Mouse (Mus musculus): ENCODE measurements at regions not wholly inside any gene's neighbourhood (a gene's known extent, or its start where the extent isn't known, plus 50 kb on each side); places are given as distances from the start of the nearest gene placed in this dataset.

GRCm38 (mm10) chr1:164552658-164553057, 94.5 kb upstream of the Atp1b1 start:
- H3K27ac ChIP-seq (ENCODE audit: insufficient read depth, low read length): no peak overlapping the region
- no peak for TF ChIP-seq CTCF (IDR thresholded peaks at IDR 0.05; ENCODE audit: extremely low read depth, insufficient read depth, low read length)
- no peaks in the 10 kb centered on the region for H3K4me1 ChIP-seq (ENCODE audit: control insufficient read depth, insufficient read depth, low read length)
- no peak overlapping the region for H3K4me3 ChIP-seq (ENCODE audit: insufficient read depth, low read length)

DNA sequence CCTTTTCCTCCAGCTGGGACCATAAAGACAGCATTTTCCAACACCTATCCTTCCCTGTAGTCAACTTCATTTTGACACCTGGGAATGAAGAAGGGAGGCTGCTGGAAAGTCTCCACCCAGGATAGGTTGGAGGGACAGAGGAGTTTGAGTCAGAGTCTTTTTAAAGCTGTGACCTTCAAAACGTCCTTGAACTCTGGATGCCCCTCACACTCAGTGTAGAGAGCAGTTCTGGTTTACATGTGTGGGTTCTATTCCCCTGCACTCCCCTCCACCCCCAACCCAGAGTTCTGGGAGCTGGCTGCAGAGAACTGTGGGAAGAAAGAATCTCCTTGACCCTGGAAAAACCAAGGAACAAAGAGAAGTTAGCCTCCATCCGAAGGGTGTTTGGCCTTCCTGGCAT, 92.9 kb upstream of the Atp1b1 start:
- no peak for TF ChIP-seq CTCF (IDR thresholded peaks at IDR 0.05; ENCODE audit: extremely low read depth, insufficient read depth, low read length)
- TF ChIP-seq POLR2A (IDR thresholded peaks at IDR 0.05; ENCODE audit: extremely low read depth, insufficient read depth, low read length): no peak
- no peaks in the 10 kb centered on the region for H3K4me1 ChIP-seq (ENCODE audit: control insufficient read depth, insufficient read depth, low read length)
- H3K27ac ChIP-seq (ENCODE audit: insufficient read depth, low read length): no peak overlapping the region

DNA sequence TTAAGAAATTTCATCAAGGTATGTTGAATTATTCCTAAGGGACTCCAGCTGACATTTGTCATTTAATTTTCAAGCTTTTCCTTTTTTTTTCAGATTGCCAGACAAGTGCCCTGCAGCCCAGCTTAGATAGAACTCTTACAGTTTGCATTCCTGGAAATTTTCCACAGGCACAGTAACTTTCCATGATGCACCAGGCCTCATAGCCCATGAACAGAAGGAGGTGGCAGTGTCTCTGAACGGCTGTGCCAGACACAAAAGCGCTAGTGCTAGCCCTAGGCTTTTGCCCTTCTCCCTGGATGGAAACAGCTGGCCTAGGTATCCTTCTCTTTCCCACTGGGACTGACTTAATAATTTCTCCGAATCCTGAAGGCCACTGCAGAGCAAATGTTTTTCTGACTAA, 92.4 kb upstream of the Atp1b1 start:
- Histone ChIP-seq H3K4me1 (ENCODE audit: control insufficient read depth, insufficient read depth, low read length) (no peaks in the 10 kb centered on the region), H3K27ac (ENCODE audit: insufficient read depth, low read length) (no peak overlapping the region), H3K4me3 (ENCODE audit: insufficient read depth, low read length) (no peak overlapping the region)
- no peak for TF ChIP-seq POLR2A (IDR thresholded peaks at IDR 0.05; ENCODE audit: extremely low read depth, insufficient read depth, low read length)
- no peak for TF ChIP-seq CTCF (IDR thresholded peaks at IDR 0.05; ENCODE audit: extremely low read depth, insufficient read depth, low read length)

More for the DNA sequence above, 92.9 kb upstream of the Atp1b1 start:
- no peak overlapping the region for H3K4me3 ChIP-seq (ENCODE audit: insufficient read depth, low read length)

DNA sequence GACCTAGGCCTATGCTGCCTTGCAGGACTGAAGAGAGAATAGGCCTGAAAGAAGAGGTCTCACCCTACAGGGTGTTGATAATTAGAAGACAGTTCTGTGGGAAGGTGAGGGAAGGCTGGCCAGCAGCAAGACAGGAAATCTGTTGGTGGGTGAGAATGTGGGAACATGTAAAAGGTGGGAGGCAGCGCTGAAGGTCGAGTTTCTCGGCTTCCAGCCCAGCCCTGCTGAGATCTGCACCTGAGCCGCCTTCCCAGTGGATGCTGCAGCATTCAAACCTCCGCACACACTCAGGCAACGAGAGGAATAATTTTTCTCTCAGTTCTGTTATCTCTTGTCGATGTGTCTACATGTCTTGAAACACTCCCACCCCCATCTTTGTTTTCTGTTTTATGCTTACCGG, 89.9 kb upstream of the Atp1b1 start:
- no peak for TF ChIP-seq CTCF (IDR thresholded peaks at IDR 0.05; ENCODE audit: extremely low read depth, insufficient read depth, low read length)
- TF ChIP-seq POLR2A (IDR thresholded peaks at IDR 0.05; ENCODE audit: extremely low read depth, insufficient read depth, low read length): no peak
- no peak overlapping the region for H3K4me3 ChIP-seq (ENCODE audit: insufficient read depth, low read length)
- H3K27ac ChIP-seq (ENCODE audit: insufficient read depth, low read length): no peak overlapping the region

DNA sequence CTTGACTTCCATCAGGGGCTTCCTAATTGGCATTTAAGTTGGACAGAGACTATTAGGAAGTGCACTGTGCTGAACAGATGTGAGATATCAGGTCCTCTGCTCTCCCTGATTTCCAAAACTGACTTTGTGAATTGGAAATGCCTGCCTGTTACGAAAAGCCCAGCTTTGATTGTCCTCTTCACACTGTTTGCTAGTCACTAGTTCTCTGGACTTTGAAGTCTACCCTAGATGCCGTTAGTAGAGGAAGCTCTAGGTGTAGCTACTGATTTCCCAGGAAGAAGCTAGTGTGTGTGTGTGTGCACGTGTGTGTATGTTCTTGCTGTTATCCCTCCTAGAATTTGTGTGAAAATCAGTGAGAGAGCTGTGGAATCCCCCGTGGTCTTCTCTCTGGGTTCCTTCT, 87.7 kb upstream of the Atp1b1 start:
- peaks cover 4% of the 10 kb centered on the region for H3K4me1 ChIP-seq (ENCODE audit: control insufficient read depth, insufficient read depth, low read length)
- TF ChIP-seq CTCF (IDR thresholded peaks at IDR 0.05; ENCODE audit: extremely low read depth, insufficient read depth, low read length): no peak
- no peak for TF ChIP-seq POLR2A (IDR thresholded peaks at IDR 0.05; ENCODE audit: extremely low read depth, insufficient read depth, low read length)
- no peak overlapping the region for H3K27ac ChIP-seq (ENCODE audit: insufficient read depth, low read length)
- no peak overlapping the region for H3K4me3 ChIP-seq (ENCODE audit: insufficient read depth, low read length)

More for the DNA sequence above, 89.9 kb upstream of the Atp1b1 start:
- H3K4me1 ChIP-seq (ENCODE audit: control insufficient read depth, insufficient read depth, low read length): peaks cover 4% of the 10 kb centered on the region

DNA sequence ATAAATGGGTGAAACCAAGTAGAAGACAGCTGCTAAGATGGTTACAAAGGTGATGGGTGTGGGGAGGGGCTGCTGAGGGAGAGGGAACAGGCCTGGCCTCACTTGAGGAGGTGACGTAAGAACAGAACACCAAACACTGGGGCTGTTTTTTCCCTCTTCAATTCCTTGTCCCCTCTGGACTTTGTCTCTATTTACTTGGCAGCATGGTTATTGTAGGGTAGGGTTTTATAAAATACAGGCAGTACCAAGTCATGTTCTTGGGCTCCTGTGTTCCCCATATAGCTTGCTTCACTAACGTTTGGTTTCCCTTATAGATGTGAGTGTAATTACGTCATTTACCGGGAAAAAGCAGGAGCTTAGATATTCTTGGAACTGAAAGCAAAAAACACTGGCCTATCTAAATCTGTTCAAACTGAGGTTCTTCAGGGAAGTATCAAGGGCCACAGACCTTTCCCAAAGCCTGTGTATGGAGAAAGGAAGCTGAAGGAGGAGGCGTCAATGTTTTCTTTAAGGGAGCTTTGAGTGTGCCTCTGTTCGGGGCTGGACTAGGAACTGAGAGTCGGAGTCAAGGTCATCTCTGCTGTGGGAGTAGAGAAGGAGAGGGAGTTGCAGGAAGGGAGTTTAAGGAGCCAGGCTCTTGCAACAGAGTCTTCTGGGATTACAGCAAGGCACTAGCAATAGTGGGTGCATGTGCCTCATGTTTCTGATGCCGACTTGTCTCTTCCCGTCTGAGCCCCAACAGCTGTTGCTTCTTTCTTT, 85.1 kb upstream of the Atp1b1 start:
- Histone ChIP-seq H3K4me1 (ENCODE audit: control insufficient read depth, insufficient read depth, low read length) (peaks cover 4% of the 10 kb centered on the region), H3K4me3 (ENCODE audit: insufficient read depth, low read length) (no peak overlapping the region), H3K27ac (ENCODE audit: insufficient read depth, low read length) (no peak overlapping the region)
- TF ChIP-seq POLR2A (IDR thresholded peaks at IDR 0.05; ENCODE audit: extremely low read depth, insufficient read depth, low read length) (no peak), CTCF (IDR thresholded peaks at IDR 0.05; ENCODE audit: extremely low read depth, insufficient read depth, low read length) (no peak)

GRCm38 (mm10) chr1:164541711-164542110, 83.6 kb upstream of the Atp1b1 start:
- no peak overlapping the region for H3K4me3 ChIP-seq (ENCODE audit: insufficient read depth, low read length)
- TF ChIP-seq CTCF (IDR thresholded peaks at IDR 0.05; ENCODE audit: extremely low read depth, insufficient read depth, low read length) (no peak), POLR2A (IDR thresholded peaks at IDR 0.05; ENCODE audit: extremely low read depth, insufficient read depth, low read length) (no peak)
- no peak overlapping the region for H3K27ac ChIP-seq (ENCODE audit: insufficient read depth, low read length)
- H3K4me1 ChIP-seq (ENCODE audit: control insufficient read depth, insufficient read depth, low read length): peaks cover 4% of the 10 kb centered on the region

DNA sequence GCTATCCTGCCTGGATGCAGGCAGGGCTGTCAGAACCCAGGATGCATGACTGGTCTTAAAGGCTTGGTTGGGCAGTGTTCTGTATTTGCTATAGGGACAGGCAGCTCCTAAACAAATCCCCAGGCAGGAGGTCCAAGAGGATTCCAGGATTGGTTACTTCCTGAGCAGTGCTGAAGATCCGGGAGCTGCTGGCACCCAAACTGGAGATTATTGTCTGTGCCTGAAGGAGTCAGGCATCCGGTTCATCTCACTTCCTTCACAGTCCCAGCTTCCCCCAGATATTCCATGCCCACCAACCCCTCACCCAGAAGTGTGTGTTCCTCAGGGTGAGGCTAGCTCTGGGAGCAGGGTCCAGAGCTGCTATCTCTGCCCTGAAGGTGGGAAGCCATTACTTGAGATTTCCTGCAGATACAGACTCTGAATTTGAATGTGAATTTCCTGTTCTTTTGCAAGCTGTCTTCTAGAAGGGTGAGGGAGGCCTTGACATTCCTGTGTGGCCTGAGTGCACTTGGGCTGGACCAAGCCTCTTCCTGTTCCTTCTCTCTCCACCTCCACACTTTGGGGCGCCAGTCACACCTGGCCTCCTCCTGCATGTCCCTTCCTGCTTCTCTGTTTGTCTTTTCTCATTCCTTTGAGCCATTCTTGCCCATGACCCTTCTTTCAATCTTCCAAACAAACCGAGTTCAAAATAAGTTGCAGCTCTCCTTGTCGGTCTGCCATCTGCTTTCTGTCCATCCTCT, 80.3 kb upstream of the Atp1b1 start:
- no peak overlapping the region for H3K4me3 ChIP-seq (ENCODE audit: insufficient read depth, low read length)
- no peak for TF ChIP-seq POLR2A (IDR thresholded peaks at IDR 0.05; ENCODE audit: extremely low read depth, insufficient read depth, low read length)
- no peak for TF ChIP-seq CTCF (IDR thresholded peaks at IDR 0.05; ENCODE audit: extremely low read depth, insufficient read depth, low read length)
- no peak overlapping the region for H3K27ac ChIP-seq (ENCODE audit: insufficient read depth, low read length)
- H3K4me1 ChIP-seq (ENCODE audit: control insufficient read depth, insufficient read depth, low read length): peaks cover 2% of the 10 kb centered on the region

DNA sequence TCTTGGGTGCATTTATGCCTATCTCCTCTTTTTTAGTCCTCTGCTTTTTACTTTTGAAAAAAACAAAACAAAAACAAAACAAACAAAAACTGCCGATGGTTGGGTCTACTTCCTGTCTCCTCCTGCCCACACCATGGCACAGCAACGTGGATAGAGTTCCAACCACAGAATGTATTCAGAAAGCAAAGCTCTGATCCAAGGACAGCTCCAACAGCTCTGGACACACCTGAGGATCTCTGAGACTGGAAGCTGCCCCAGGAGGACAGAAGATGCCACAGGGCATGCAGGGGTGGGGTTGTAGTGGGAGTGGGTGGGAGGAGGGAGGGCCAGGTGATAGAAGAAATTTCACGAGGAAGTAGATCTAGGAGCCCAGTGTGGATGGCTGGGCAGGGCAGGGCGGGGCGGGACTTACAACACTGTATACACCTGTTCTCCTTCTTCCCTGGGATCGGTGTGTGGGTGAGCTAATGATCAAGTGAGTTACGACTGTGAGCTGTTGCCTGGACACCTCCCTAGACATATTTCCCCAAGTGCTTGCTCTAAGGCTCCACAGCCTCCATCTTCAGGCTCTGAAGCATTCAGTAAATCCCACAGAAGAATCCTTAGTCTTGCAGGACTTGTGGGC, 79.3 kb upstream of the Atp1b1 start:
- TF ChIP-seq POLR2A (IDR thresholded peaks at IDR 0.05; ENCODE audit: extremely low read depth, insufficient read depth, low read length): no peak
- no peaks in the 10 kb centered on the region for H3K4me1 ChIP-seq (ENCODE audit: control insufficient read depth, insufficient read depth, low read length)
- H3K27ac ChIP-seq (ENCODE audit: insufficient read depth, low read length): no peak overlapping the region
- no peak overlapping the region for H3K4me3 ChIP-seq (ENCODE audit: insufficient read depth, low read length)

GRCm38 (mm10) chr1:164532196-164532595, 74.0 kb upstream of the Atp1b1 start:
- no peak for TF ChIP-seq CTCF (IDR thresholded peaks at IDR 0.05; ENCODE audit: extremely low read depth, insufficient read depth, low read length)
- no peak for TF ChIP-seq POLR2A (IDR thresholded peaks at IDR 0.05; ENCODE audit: extremely low read depth, insufficient read depth, low read length)
- H3K27ac ChIP-seq (ENCODE audit: insufficient read depth, low read length): no peak overlapping the region
- H3K4me1 ChIP-seq (ENCODE audit: control insufficient read depth, insufficient read depth, low read length): no peaks in the 10 kb centered on the region
- H3K4me3 ChIP-seq (ENCODE audit: insufficient read depth, low read length): no peak overlapping the region

All from cortical plate, adult 2 months (tissue).